Mouse (Mus musculus) ES-Bruce4 (cell line): ENCODE measurements around the gene Zswim1.

Source experiments
- EP300 ChIP-seq: IDR thresholded peaks from 2 replicates; pipeline ENCODE4 v1.6.1; 2011; ENCODE audit warnings: low read depth, low read length; ENCODE audit not compliant: insufficient read depth
- POLR2A ChIP-seq: IDR thresholded peaks from one replicate; pipeline ENCODE4 v1.8.1; 2011; ENCODE audit warnings: low read length; ENCODE audit not compliant: insufficient read depth

DNA sequence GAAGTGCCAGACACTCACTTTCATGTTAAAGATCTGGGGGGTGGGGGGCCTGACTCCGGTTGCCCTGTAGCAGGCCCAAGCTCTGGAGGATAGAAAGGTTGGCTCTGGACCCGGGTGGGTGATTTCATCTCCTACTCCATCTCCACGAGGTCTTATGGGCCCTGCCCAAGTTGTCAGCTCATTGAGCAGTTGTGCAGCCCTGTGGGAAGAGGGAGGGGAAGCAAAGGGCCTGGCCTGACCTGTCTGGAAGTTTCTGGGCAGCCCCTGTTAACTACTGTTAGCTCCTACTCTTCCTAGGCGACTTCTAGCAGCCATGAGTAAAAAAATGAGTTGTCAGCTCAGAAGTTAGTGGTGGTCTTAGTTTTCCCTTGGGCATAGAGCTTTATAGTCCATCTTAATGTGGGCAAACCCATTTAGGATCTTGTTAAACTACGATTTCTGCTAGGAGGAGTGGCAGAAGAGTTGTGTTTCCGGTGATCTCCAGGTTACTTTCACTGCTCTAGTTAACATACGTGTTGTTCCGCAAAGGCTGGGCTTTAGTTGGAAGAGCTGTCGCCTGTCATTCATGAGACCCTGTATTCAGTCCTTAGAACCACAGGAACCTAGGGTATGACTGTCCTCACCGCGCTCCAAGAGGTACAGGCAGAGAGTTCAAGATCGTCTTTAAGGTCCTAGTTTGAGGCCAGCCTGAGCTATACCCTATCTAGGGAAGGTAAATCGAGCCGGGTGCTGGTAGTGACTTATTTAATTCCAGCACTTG is 49.1 kb upstream of the Zswim1 start:
- TF ChIP-seq POLR2A (no peak), EP300 (no peak)
